14 mouse cellular contexts compared by ENCODE assay signal in the genomic region with DNA sequence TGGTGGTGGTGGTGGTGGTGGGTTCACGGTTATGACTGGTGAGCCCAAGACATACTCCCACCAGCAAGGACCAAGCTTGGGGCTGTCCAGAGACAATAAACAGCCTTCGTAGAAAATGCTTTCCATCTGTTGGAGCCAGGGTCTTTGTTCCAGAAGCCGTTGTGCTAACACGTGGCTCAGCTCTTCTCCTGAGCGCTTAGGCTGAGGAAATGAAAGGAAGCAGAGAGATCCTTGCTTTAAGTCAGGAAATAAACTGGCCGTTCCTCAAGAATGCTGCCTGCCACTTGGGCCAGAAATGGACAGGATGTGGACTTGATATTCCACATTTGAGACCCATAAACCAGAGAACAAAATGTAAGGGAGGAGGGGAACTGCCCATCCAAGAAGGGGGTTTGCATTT. TPM values are rescaled to one million over a fixed set of nuclear protein-coding genes. Genes with fewer than 3 reads are reported as not detected.
DNase-seq lines count a peak whose midpoint lies in the region; ATAC-seq lines count a peak whose summit lies in the region.
"Had no signal": no experiment of that assay in that cellular context is flagged by ENCODE, and none has a peak within 500 bp of the region (broad histone marks: within the 10 kb centered on the region; RNA-seq: fewer than 3 reads in every experiment).

No protein-coding gene starts in this region.

- peak; percentile 75 for ATAC-seq in lung, embryonic 16.5 days (ENCODE audit: low read depth)
- peak; percentile 71 for ATAC-seq in stomach, embryonic 16.5 days (ENCODE audit: insufficient read depth, low FRiP score)
- no peak for ATAC-seq in midbrain, embryonic 11.5 days (ENCODE audit: low FRiP score)
- ATAC-seq: forebrain, postnatal 0 days; inflammation-experienced regulatory T-cells, adult 6 months; midbrain, embryonic 15.5 days had no signal

- H3K4me1 ChIP-seq in lung, embryonic 16.5 days (replicated peaks; ENCODE audit: control insufficient read depth, insufficient read depth, low read length): peaks cover 12% of the 10 kb centered on the region
- peaks cover 10% of the 10 kb centered on the region; the same call in 1 of the 2 replicates for H3K4me1 ChIP-seq in stomach, embryonic 16.5 days (ENCODE audit: control insufficient read depth, insufficient read depth, low read length)
- no peaks in the 10 kb centered on the region for H3K4me1 ChIP-seq in midbrain, embryonic 11.5 days (ENCODE audit: control insufficient read depth, insufficient read depth, low read length)
- H3K4me1 ChIP-seq: midbrain, embryonic 15.5 days; neural tube, embryonic 15.5 days had no signal

- H3K9ac ChIP-seq in lung, embryonic 16.5 days (ENCODE audit: low read length): no peak overlapping the region
- no peak overlapping the region for H3K9ac ChIP-seq in stomach, embryonic 16.5 days (ENCODE audit: low read length)
- H3K9ac ChIP-seq in midbrain, embryonic 11.5 days (ENCODE audit: low read length): no peak overlapping the region
- H3K9ac ChIP-seq: forebrain, postnatal 0 days; midbrain, embryonic 15.5 days; neural tube, embryonic 15.5 days had no signal

- no peaks in the 10 kb centered on the region for H3K27me3 ChIP-seq in lung, embryonic 16.5 days (ENCODE audit: control insufficient read depth, insufficient read depth, low read depth, low read length)
- no peaks in the 10 kb centered on the region for H3K27me3 ChIP-seq in stomach, embryonic 16.5 days (ENCODE audit: control insufficient read depth, insufficient read depth, low read length)
- no peaks in the 10 kb centered on the region for H3K27me3 ChIP-seq in midbrain, embryonic 11.5 days (ENCODE audit: control insufficient read depth, insufficient read depth, low read length)
- H3K27me3 ChIP-seq: midbrain, embryonic 15.5 days; neural tube, embryonic 15.5 days had no signal

- WGBS in lung, embryonic 16.5 days: 30% methylated on average over 6 of the region's 6 CpGs
- WGBS in stomach, embryonic 16.5 days: 42% methylated on average over 6 of the region's 6 CpGs
- WGBS in midbrain, embryonic 11.5 days: 79% methylated on average over 6 of the region's 6 CpGs

- H3K36me3 ChIP-seq in lung, embryonic 16.5 days (ENCODE audit: control insufficient read depth, insufficient read depth, low read length): no peaks in the 10 kb centered on the region
- no peaks in the 10 kb centered on the region for H3K36me3 ChIP-seq in stomach, embryonic 16.5 days (ENCODE audit: control insufficient read depth, insufficient read depth, low read length)
- no peaks in the 10 kb centered on the region for H3K36me3 ChIP-seq in midbrain, embryonic 11.5 days (ENCODE audit: control insufficient read depth, insufficient read depth, low read length)
- H3K36me3 ChIP-seq: midbrain, embryonic 15.5 days; neural tube, embryonic 15.5 days had no signal

- H3K27ac ChIP-seq in lung, embryonic 16.5 days (ENCODE audit: low read length): peak overlapping the region; percentile 48
- peak overlapping the region; percentile 89 for H3K27ac ChIP-seq in stomach, embryonic 16.5 days (ENCODE audit: low read length)
- H3K27ac ChIP-seq in midbrain, embryonic 11.5 days (ENCODE audit: low read depth, low read length): no peak overlapping the region
- H3K27ac ChIP-seq: midbrain, embryonic 15.5 days; neural tube, embryonic 15.5 days had no signal

- no peak overlapping the region for H3K4me2 ChIP-seq in lung, embryonic 16.5 days (ENCODE audit: low read depth, low read length)
- H3K4me2 ChIP-seq in stomach, embryonic 16.5 days (ENCODE audit: low read depth, low read length): no peak overlapping the region
- no peak overlapping the region for H3K4me2 ChIP-seq in midbrain, embryonic 11.5 days
- H3K4me2 ChIP-seq: midbrain, embryonic 15.5 days; neural tube, embryonic 15.5 days had no signal

- DNase-seq in gastrocnemius, adult 18-20 months (ENCODE audit: low spot score): peak; percentile 26
- DNase-seq in gastrocnemius, postnatal 10 days: no peak
- DNase-seq in lung, postnatal 25 days (ENCODE audit: low spot score): no peak
- peak; percentile 37 to 59 for DNase-seq in kidney, postnatal 4 days
- no peak for DNase-seq in spleen, postnatal 14 days (ENCODE audit: low spot score in 2 of 2)
- DNase-seq in midbrain, embryonic 11.5 days (ENCODE audit: low spot score, missing footprints): no peak
- DNase-seq: forebrain, postnatal 0 days; right cerebral cortex, postnatal 4 days; thymus, adult 2 months had no signal

- no peak overlapping the region for H3K4me3 ChIP-seq in lung, embryonic 16.5 days (ENCODE audit: low read length)
- no peak overlapping the region for H3K4me3 ChIP-seq in stomach, embryonic 16.5 days (replicated peaks; ENCODE audit: low read length)
- H3K4me3 ChIP-seq in midbrain, embryonic 11.5 days (ENCODE audit: low read depth, low read length): no peak overlapping the region
- H3K4me3 ChIP-seq: midbrain, embryonic 15.5 days; neural tube, embryonic 15.5 days had no signal

- no peaks in the 10 kb centered on the region for H3K9me3 ChIP-seq in lung, embryonic 16.5 days (ENCODE audit: control insufficient read depth, low read length)
- H3K9me3 ChIP-seq in stomach, embryonic 16.5 days (replicated peaks; ENCODE audit: control insufficient read depth, low read length): no peaks in the 10 kb centered on the region
- no peaks in the 10 kb centered on the region for H3K9me3 ChIP-seq in midbrain, embryonic 11.5 days (ENCODE audit: control insufficient read depth, low read length)
- H3K9me3 ChIP-seq: midbrain, embryonic 15.5 days; neural tube, embryonic 15.5 days had no signal

RNA-seq across cellular contexts. Expression of a gene that starts 59.7 kb away (rescaled TPM):
- 10 to 100 TPM; 91.2 to 93.5 TPM for total RNA-seq in gastrocnemius, adult 18-20 months (2021)
- 10 to 100 TPM; 74.9 to 75.5 TPM for total RNA-seq in gastrocnemius, postnatal 10 days (2021)
- polyA plus RNA-seq in lung, embryonic 16.5 days (2015; fragmentation: Nextera tagmentation; extraction: Ambion mirVana): 142 and 148 TPM in 2 replicates
- 123 and 138 TPM in 2 replicates for polyA plus RNA-seq in stomach, embryonic 16.5 days (2015; fragmentation: Nextera tagmentation; extraction: Ambion mirVana)
- polyA plus RNA-seq in midbrain, embryonic 11.5 days (2014; fragmentation: Nextera tagmentation; extraction: Ambion mirVana): 192 and 203 TPM in 2 replicates

Comparison
In these comparisons a context has a peak if more than half of its experiments do, and no peak if none do; other contexts are left out.
1. DNase-seq: peak in gastrocnemius, adult 18-20 months (single experiment) and kidney, postnatal 4 days (2 of 2); none in gastrocnemius, postnatal 10 days (single experiment), lung, postnatal 25 days (single experiment), spleen, postnatal 14 days (0 of 2) and midbrain, embryonic 11.5 days (single experiment).